Mouse (Mus musculus): ENCODE results near the gene Glt28d2. TPM values are rescaled to one million over a fixed set of nuclear protein-coding genes. Genes with fewer than 3 reads are reported as not detected.

The Glt28d2 gene
- polyA plus RNA-seq, 1 experiment from 2014 or later: not detected

GRCm38 (mm10) chr3:85859311-85859710 lies 28.0 kb downstream of the Glt28d2 start:
- peaks cover 19% of the 10 kb centered on the region for H3K4me1 ChIP-seq
- H3K9me3 ChIP-seq (replicated peaks): no peaks in the 10 kb centered on the region
- 77% methylated on average over 6 of the region's 6 CpGs for WGBS
- no peak overlapping the region for H3K27ac ChIP-seq (replicated peaks)
- DNase-seq (ENCODE audit: low spot score): no peak
- no peak overlapping the region for H3K4me3 ChIP-seq
- H3K36me3 ChIP-seq: no peaks in the 10 kb centered on the region
- H3K27me3 ChIP-seq (ENCODE audit: low read depth, poor library complexity, severe bottlenecking): no peaks in the 10 kb centered on the region

GRCm38 (mm10) chr3:85858140-85859135 lies 28.9 kb downstream of the Glt28d2 start:
- Histone ChIP-seq H3K27ac (replicated peaks) (no peak overlapping the region), H3K4me3 (no peak overlapping the region), H3K4me1 (peaks cover 13% of the 10 kb centered on the region; the same call in 1 of the 2 replicates), H3K36me3 (no peaks in the 10 kb centered on the region), H3K27me3 (ENCODE audit: low read depth, poor library complexity, severe bottlenecking) (no peaks in the 10 kb centered on the region), H3K9me3 (replicated peaks) (no peaks in the 10 kb centered on the region)
- WGBS: 81% methylated on average over 11 of the region's 11 CpGs
- DNase-seq (ENCODE audit: low spot score): no peak

DNA sequence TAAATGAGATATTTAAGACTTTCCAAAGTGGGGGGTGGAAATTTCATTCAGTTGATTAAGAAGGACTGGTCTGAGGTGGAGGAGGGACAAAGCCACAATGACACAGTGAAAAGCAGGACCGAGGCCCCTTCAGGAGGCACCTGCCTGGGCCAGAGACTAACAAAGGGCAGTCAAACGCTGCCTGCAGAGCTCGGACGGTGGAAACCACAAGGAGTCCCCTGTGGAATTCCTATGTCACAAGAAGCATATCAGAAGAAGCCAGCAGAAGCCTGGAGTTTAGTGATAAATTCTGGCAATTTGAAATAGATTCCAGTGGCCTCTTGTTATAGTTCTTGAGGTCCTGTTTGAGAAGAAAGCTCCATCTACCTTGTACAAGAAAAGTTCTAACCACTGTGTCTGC lies 30.2 kb downstream of the Glt28d2 start:
- Histone ChIP-seq H3K4me1 (peaks cover 13% of the 10 kb centered on the region; the same call in 1 of the 2 replicates), H3K9me3 (replicated peaks) (no peaks in the 10 kb centered on the region), H3K27me3 (ENCODE audit: low read depth, poor library complexity, severe bottlenecking) (no peaks in the 10 kb centered on the region), H3K4me3 (no peak overlapping the region), H3K36me3 (no peaks in the 10 kb centered on the region), H3K27ac (replicated peaks) (no peak overlapping the region)
- no peak for DNase-seq (ENCODE audit: low spot score)
- 25% methylated on average over 4 of the region's 4 CpGs for WGBS

- no peaks in the 10 kb centered on the region for H3K9me3 ChIP-seq (replicated peaks)
- no peaks in the 10 kb centered on the region for H3K27me3 ChIP-seq (ENCODE audit: low read depth, poor library complexity, severe bottlenecking)
- H3K4me3 ChIP-seq: no peak overlapping the region
- peaks cover 13% of the 10 kb centered on the region; the same call in 1 of the 2 replicates for H3K4me1 ChIP-seq
- DNase-seq (ENCODE audit: low spot score): no peak
- 87% methylated on average over 5 of the region's 5 CpGs for WGBS
- no peaks in the 10 kb centered on the region for H3K36me3 ChIP-seq
- H3K27ac ChIP-seq (replicated peaks): no peak overlapping the region
Observed at GRCm38 (mm10) chr3:85855947-85856346, 31.4 kb downstream of the Glt28d2 start.

- Histone ChIP-seq H3K27ac (replicated peaks) (no peak overlapping the region), H3K36me3 (no peaks in the 10 kb centered on the region), H3K4me3 (no peak overlapping the region), H3K27me3 (ENCODE audit: low read depth, poor library complexity, severe bottlenecking) (no peaks in the 10 kb centered on the region), H3K9me3 (replicated peaks) (no peaks in the 10 kb centered on the region), H3K4me1 (peaks cover 13% of the 10 kb centered on the region; the same call in 1 of the 2 replicates)
- DNase-seq (ENCODE audit: low spot score): no peak
- 92% methylated on average over 3 of the region's 3 CpGs for WGBS
Observed at GRCm38 (mm10) chr3:85855043-85855442, 32.3 kb downstream of the Glt28d2 start.

DNA sequence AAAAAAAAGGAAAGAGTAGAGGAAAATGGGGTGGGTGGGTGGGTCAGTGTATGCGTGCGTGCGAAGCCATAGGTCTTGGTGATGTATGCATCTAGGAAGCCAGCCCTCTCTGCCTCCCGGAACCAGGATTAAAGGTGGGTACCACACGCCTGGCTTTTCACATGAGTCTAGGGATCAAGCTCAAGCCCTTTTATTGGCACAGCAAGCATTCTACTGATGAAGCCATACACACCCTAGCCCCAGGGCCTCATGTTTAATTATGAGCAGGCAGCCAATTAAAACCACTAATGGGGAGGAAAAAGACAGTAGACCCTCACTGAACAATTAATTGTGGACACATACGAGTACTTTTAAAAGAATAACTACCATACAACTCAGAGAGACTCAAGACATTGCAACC lies 33.2 kb downstream of the Glt28d2 start:
- WGBS: 88% methylated on average over 6 of the region's 6 CpGs
- H3K4me3 ChIP-seq: no peak overlapping the region
- no peak overlapping the region for H3K27ac ChIP-seq (replicated peaks)
- H3K4me1 ChIP-seq: peaks cover 13% of the 10 kb centered on the region; the same call in 1 of the 2 replicates
- no peaks in the 10 kb centered on the region for H3K36me3 ChIP-seq
- DNase-seq (ENCODE audit: low spot score): no peak
- H3K27me3 ChIP-seq (ENCODE audit: low read depth, poor library complexity, severe bottlenecking): no peaks in the 10 kb centered on the region
- H3K9me3 ChIP-seq (replicated peaks): no peaks in the 10 kb centered on the region

- no peak overlapping the region for H3K4me3 ChIP-seq
- 91% methylated on average over 4 of the region's 4 CpGs for WGBS
- no peak for DNase-seq (ENCODE audit: low spot score)
- no peaks in the 10 kb centered on the region for H3K36me3 ChIP-seq
- H3K9me3 ChIP-seq (replicated peaks): no peaks in the 10 kb centered on the region
- H3K27ac ChIP-seq (replicated peaks): no peak overlapping the region
- H3K4me1 ChIP-seq: peaks cover 12% of the 10 kb centered on the region; the same call in 1 of the 2 replicates
- no peaks in the 10 kb centered on the region for H3K27me3 ChIP-seq (ENCODE audit: low read depth, poor library complexity, severe bottlenecking)
Observed at GRCm38 (mm10) chr3:85853715-85854114, 33.6 kb downstream of the Glt28d2 start.

DNA sequence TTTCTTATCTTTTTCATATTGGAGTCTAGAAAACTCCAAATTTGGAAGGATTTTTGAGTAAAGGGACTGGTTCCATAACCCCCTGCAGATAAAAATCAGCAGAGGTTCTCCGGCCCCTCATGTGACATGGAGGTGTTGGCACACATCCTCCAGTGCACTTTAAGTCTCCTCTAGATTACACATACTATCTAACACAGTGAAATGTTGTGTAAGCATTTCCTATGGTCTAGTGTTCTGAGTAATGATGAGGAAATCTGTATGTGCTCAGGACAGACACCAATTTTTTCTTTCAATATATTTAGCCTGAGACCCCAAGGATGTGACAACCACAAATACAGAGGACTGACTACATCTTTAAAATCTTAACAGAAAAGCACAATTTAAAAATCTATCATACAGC lies 37.2 kb downstream of the Glt28d2 start:
- no peaks in the 10 kb centered on the region for H3K36me3 ChIP-seq
- H3K4me1 ChIP-seq: no peaks in the 10 kb centered on the region
- H3K27me3 ChIP-seq (ENCODE audit: low read depth, poor library complexity, severe bottlenecking): no peaks in the 10 kb centered on the region
- WGBS: 96% methylated on average over 1 of the region's 1 CpGs
- H3K9me3 ChIP-seq (replicated peaks): no peaks in the 10 kb centered on the region
- H3K27ac ChIP-seq (replicated peaks): no peak overlapping the region
- no peak overlapping the region for H3K4me3 ChIP-seq
- no peak for DNase-seq (ENCODE audit: low spot score)

GRCm38 (mm10) chr3:85846316-85846715 lies 41.0 kb downstream of the Glt28d2 start:
- H3K27me3 ChIP-seq (ENCODE audit: low read depth, poor library complexity, severe bottlenecking): no peaks in the 10 kb centered on the region
- no peaks in the 10 kb centered on the region for H3K36me3 ChIP-seq
- H3K9me3 ChIP-seq (replicated peaks): no peaks in the 10 kb centered on the region
- DNase-seq (ENCODE audit: low spot score): no peak
- H3K27ac ChIP-seq (replicated peaks): no peak overlapping the region
- H3K4me1 ChIP-seq: 0 out of 2 replicates have a peak, but pooled peaks cover 10% of the 10 kb centered on the region
- no peak overlapping the region for H3K4me3 ChIP-seq
- WGBS: 94% methylated on average over 1 of the region's 1 CpGs

DNA sequence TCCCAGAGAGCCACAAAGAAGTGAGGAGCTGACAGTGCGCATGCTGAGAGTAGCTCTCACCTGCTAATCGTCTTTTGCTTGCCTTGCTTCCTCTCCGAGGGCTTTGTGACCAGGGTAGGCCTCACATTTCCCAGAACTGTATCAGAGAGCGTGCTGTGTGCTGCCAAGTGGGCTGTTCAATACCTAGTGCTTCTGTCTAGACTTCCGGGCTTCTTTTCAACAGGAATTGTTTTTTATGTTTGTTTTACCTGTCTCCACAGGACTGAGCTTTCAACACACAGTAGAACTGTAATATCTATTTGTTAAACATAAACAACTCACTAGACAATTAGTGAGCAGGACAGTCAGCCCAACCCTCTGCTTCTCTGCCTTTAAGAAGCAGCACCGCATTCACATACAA lies 42.0 kb downstream of the Glt28d2 start:
- 89% methylated on average over 6 of the region's 6 CpGs for WGBS
- no peak overlapping the region for H3K4me3 ChIP-seq
- no peaks in the 10 kb centered on the region for H3K27me3 ChIP-seq (ENCODE audit: low read depth, poor library complexity, severe bottlenecking)
- no peaks in the 10 kb centered on the region for H3K36me3 ChIP-seq
- H3K27ac ChIP-seq (replicated peaks): no peak overlapping the region
- DNase-seq (ENCODE audit: low spot score): no peak
- no peaks in the 10 kb centered on the region for H3K9me3 ChIP-seq (replicated peaks)
- H3K4me1 ChIP-seq: 0 out of 2 replicates have a peak, but pooled peaks cover 10% of the 10 kb centered on the region

DNA sequence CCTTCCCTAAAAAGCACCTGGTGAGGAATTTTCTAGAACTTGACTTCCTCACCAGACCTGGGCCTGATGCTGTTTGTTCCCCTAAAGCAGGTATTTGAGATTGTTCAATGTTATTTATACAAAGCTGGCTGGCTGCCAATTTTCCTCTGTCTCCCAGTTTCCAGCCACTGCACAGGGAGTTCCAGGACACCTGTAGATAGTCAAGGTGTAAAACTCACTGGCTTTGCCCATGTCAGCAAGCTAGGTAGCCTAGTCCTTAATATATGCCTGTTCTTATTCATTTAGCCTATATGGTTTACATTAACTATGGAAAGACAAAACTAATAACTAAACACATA lies 44.5 kb downstream of the Glt28d2 start:
- Histone ChIP-seq H3K9me3 (replicated peaks) (no peaks in the 10 kb centered on the region), H3K27ac (replicated peaks) (no peak overlapping the region), H3K4me1 (0 out of 2 replicates have a peak, but pooled peaks cover 10% of the 10 kb centered on the region), H3K36me3 (no peaks in the 10 kb centered on the region), H3K4me3 (no peak overlapping the region), H3K27me3 (ENCODE audit: low read depth, poor library complexity, severe bottlenecking) (no peaks in the 10 kb centered on the region)
- no peak for DNase-seq (ENCODE audit: low spot score)

DNA sequence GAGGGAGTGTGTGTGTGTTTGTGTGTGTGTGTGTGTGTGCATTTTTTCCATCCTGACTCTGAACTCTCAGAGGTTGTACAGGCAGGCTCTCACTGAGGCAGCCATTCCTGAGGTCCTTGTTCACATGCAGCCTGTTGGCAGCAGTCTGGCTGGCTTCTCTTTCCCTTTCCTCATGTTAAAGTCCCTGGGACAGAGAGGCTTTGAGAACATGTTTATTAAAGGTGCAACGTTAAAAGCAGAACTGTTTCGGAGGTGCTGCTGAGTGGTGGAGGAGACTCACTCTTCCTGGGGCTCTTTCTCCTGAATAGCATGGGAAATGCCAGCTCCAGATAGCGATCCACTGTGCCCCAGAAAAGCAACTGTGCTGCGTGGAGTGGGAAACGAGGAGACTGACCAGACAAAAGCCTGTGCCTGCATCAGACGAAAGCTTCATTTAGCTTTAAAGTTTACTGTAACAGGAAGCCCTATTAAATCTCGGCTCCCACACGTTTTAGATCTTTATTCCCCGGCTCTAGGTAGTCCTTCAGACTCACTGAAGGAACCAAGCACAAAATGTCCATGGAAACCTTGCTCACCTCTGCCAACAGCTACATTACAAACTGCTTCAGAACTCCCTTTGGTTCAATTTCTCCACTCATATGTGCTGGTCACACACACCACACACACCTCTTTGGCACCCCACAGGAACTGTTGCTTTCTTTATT lies 45.0 kb downstream of the Glt28d2 start:
- 63% methylated on average over 9 of the region's 9 CpGs for WGBS
- Histone ChIP-seq H3K9me3 (replicated peaks) (no peaks in the 10 kb centered on the region), H3K36me3 (no peaks in the 10 kb centered on the region), H3K27me3 (ENCODE audit: low read depth, poor library complexity, severe bottlenecking) (no peaks in the 10 kb centered on the region), H3K4me1 (0 out of 2 replicates have a peak, but pooled peaks cover 10% of the 10 kb centered on the region), H3K4me3 (no peak overlapping the region), H3K27ac (replicated peaks) (no peak overlapping the region; the same call in 1 of the 2 replicates)
- DNase-seq (ENCODE audit: low spot score): no peak

Data from midbrain, embryonic 10.5 days (tissue).